Mouse (Mus musculus) cerebellum, adult 9-11 months (tissue): Measurements from ENCODE around the gene Tat.
"Not testable (repeated sequence)": the region's sequence is repeated elsewhere in the genome, so short reads cannot be mapped to it uniquely, and the experiment has no call there.

Experiments
- DNase-seq: peaks from one replicate; pipeline ENCODE4 v3.0.0; 2022

Gene Tat

GRCm38 (mm10) chr8:109983944-109984343, 6.3 kb upstream of the Tat start:
- DNase-seq: no peak

GRCm38 (mm10) chr8:109986384-109986783, 3.9 kb upstream of the Tat start:
- no peak for DNase-seq

- no peak for DNase-seq
These were observed 2.5 kb upstream of the Tat start for GRCm38 (mm10) chr8:109987776-109988175.

DNA sequence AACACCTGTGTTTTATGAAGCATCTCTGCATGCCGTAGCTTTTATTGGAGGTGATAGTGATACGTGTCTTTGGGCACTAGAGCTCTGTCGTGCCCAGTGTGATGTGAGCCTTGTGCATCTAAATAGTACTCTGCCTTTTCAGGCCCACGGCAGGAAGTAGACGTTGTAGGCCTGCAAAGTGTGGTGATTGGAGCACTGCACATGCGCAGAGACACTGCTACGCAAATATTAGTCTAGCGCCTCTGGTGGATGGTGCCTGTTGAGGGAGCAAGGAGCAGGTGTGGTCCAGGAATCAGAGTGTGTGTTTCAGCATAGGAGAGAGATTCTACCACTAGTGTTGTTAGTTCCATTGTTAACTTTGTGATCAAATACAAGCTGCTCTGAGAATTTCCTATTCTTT, 1.1 kb upstream of the Tat start:
- no peak for DNase-seq

DNA sequence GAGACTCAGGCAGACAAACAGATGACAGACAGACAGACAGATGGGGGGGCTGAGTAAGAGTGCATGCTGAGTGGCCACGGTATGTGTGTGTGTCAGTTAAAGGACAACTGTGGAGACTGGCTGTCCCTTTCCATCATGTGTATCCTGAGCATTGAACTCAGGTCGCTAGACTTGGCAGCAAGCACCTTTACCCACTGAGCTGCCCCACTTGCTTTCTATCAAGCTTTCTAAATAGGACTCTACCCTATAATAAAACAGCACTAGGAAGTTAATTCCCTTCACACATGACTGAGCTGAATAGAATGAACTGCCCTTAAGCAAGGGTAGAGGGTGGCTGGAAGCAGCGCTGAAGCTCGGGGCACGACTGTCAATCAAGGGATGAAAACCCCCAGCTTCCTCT, 1.9 kb downstream of the Tat start:
- DNase-seq: no peak

GRCm38 (mm10) chr8:109992951-109993350, 2.7 kb downstream of the Tat start:
- DNase-seq: no peak

GRCm38 (mm10) chr8:109997381-109997780, 7.1 kb downstream of the Tat start:
- DNase-seq: no peak

GRCm38 (mm10) chr8:109998066-109998465, 7.8 kb downstream of the Tat start:
- no peak for DNase-seq

DNA sequence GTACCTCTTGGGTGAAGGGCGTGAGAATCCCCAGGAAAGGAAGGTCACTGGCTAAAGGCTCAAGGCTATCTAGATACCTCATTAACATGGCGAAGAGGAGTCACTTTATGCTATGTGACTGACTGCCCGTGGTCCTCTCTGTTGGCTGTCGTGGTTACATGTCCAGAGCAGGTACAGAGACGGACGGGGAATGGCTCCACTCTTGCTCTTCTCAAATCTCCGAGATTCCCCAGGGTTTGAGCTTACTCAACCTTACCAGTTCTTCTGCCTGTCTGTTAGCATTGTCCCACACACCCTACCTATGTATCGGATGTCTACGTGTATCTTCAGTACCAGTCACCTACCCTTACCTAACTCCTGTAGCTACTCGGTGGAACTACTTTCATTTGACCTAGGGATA, 9.7 kb downstream of the Tat start:
- no peak for DNase-seq

DNA sequence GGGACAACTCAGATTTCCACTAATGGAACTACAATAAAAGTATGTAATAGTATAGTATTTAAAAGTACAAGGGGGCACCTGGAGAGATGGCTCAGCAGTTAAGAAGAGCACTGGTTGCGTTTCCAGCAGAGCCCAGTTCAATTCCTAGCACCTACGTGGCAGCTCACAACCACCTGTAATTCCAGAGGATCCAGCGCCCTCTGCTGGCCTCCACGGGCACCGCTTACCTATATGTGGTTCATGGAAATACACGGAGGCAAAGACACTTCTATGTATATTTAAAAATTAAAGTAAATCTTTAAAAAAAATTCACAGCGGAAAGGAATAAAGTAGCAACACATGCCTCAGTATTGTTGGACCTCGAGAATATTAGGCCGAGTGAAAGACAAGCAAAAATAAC, 12.7 kb downstream of the Tat start:
- DNase-seq: no peak

GRCm38 (mm10) chr8:110004300-110004699, 14.1 kb downstream of the Tat start:
- DNase-seq: no peak

DNA sequence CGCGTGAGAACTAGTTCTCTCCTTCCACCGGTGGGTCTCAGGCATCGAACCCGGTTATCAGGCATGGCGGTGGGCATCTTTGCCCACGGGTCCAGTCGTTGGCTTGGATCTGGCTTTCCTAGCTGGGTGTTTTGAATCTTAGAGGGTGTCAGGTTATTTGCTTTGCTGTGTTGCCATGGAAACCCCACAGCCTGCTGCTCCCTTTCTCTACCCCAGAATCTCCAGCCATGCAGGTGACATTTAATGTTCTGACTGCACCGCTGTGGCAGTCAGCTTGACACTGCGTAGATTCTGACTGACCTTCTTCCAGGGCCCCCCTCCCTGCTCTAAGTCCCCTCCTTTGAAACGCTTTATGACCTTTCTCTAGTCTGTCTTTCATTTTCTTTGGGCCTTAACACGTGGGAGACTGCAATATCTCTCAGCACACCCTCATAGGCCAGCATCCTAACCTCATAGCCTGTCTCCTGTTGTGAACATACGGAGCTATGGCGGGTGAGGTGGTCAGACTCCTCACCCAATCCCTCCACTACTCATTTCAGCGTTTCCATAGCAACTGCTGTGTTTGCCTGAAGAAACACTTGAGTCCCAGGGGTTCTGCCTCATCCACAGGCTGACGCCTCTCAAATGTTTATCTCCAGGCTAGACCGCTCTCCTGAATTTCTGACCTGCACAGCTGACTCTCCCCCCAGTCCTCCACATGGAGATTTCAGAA, 16.2 kb downstream of the Tat start:
- DNase-seq: no peak

GRCm38 (mm10) chr8:110008228-110008994, 18.2 kb downstream of the Tat start:
- no peak for DNase-seq

GRCm38 (mm10) chr8:110008995-110009446, 18.8 kb downstream of the Tat start:
- DNase-seq: no peak

DNA sequence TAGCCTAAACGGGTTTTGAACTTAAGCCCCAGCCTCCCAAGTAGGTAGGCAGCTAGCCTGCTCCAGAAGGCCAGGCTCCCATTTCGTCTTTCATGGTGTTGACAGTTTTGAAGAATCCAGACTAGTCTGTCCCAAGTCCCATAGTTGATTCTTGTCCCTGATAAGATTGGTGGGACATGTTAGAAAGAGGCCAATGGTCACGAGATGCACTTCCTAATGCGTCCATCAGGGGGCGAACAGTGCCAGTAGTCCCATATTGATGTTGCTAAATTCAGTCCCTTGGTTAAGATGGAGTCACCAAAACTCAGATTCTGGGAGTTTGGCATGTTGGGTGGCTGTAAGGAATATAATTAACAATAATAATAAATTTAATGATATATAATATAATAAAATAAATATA, 20.6 kb downstream of the Tat start:
- DNase-seq: peak; percentile 6

DNA sequence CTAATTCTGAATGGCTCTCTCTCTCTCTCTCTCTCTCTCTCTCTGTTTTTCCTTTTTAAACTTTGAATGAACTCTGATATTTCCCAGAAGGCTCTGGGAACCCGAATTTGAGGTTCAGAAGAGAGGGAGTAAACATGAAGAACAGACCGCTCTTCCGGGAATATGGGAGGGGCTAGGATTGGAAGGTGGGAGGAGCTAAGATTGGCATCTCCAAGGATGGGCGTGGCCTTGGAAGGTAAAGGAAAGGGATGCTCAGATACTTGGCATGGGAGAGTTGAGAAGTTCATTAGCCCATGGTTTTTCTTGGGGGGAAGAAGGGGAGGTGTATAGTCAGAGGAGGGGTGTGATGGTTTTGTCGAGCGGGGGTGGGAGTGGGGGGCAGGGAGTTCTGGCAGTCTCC, 31.8 kb downstream of the Tat start:
- no peak for DNase-seq

- DNase-seq: no peak
These were observed 32.6 kb downstream of the Tat start for GRCm38 (mm10) chr8:110022768-110023344.

DNA sequence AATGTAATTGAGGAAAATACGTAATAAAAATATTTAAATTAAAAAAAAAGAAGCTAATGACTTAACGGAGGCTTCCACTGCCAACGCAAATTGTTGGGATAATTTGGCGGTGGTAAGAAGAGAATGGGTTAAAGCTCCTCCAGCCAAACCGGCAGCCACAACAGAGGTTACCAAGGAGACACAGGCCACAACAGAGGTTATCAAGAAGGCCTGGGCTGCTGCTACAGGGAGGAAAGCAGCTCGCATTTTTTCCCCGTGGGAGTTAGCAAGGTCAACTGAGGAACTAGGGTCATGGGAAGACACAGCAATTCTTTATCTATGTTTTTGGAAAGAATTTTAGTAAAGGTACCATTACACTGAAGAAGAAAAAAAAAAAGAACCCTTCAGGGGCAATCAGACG, 43.5 kb downstream of the Tat start:
- not testable (repeated sequence) for DNase-seq

DNA sequence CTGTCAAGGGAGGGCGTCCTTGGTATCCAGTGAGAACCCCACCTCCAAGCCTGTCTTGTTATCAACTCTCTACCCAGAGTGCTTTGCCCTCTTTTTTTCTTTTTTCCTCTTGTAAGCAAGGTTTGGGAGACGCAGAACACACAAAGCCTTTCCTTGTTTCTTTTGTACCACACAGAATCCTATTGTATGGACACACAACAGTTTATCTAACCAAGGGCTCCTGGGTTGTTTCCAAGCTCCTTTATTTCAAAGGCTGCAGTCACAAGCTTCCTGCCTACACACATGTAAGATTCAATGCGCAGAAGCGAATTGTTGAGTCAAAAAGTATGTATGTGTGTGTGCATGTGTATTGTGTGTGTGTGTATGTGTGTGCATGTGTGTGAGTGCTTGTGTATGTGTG, 44.1 kb downstream of the Tat start:
- no peak for DNase-seq

- DNase-seq: no peak
These were observed 45.9 kb downstream of the Tat start for GRCm38 (mm10) chr8:110036156-110036555.

- DNase-seq: no peak
These were observed 49.0 kb downstream of the Tat start for GRCm38 (mm10) chr8:110039216-110039615.

- no peak for DNase-seq
These were observed 49.4 kb downstream of the Tat start, which contains the start of gene Chst4 for GRCm38 (mm10) chr8:110039659-110040058. Chst4 (minus strand) TSS chr8:110039740.

GRCm38 (mm10) chr8:110040509-110040908, 50.3 kb downstream of the Tat start:
- DNase-seq: no peak
